ENCODE assay signal across 9 mouse cellular contexts in the genomic region with DNA sequence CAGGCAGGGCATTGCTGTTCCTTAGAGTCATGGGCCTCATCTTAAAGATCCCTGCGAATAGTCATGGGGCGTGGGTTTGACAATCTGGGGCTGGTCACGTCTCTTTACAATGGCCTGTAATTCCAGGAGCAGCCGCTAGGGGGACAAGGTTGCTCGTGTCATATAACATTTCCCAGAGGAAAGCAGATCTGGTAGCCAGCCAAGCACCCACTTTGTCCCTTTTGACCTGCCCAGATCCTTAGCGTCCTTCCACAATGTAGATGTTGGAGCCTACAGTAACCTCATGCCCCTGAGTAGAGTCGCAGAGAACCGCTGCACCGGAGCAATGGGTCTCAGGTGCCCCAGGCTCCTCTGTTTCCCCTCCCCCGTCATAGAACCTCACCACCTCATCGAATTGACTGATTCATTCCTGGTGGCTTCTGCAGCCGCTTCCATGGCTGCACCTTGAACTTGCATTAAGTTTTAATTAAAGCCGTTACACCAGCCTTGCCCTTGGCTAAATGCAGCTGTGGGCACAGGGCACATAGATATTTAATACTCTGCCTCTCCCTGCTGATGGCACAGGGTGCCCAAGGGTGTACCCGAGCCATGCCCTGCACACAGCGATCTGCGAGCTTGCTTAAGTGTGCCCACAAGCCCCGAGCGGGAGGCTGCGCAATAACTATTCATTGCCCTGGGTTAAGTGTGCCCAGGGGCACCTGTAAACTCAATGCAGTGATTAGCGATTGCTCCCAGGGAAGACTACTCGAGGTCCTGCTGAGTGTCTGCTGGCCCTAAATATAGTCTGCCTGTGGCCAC. TPM values are rescaled to one million over a fixed set of nuclear protein-coding genes. Genes with fewer than 3 reads are reported as not detected.
A peak's percentile ranks its signal among the peaks of the same experiment; 100 is the strongest.
DNase-seq lines count a peak whose midpoint lies in the region; ATAC-seq and TF ChIP-seq lines count a peak whose summit lies in the region.
"Had no signal": no experiment of that assay in that cellular context is flagged by ENCODE, and none has a peak within 500 bp of the region (broad histone marks: within the 10 kb centered on the region; RNA-seq: fewer than 3 reads in every experiment).

No protein-coding gene starts in this region.

- TF ChIP-seq EP300 in heart, postnatal 0 days (IDR thresholded peaks at IDR 0.05; ENCODE audit: low read depth): no peak

- no peak overlapping the region for H3K9ac ChIP-seq in heart, postnatal 0 days (replicated peaks; ENCODE audit: low read depth, low read length)
- no peak overlapping the region for H3K9ac ChIP-seq in neural tube, embryonic 14.5 days (replicated peaks; ENCODE audit: low read depth, low read length)

- no peaks in the 10 kb centered on the region for H3K4me1 ChIP-seq in brown adipose tissue, adult 24 weeks (ENCODE audit: control insufficient read depth, insufficient read depth, insufficient read length, low read length)
- H3K4me1 ChIP-seq in heart, postnatal 0 days (ENCODE audit: control insufficient read depth, insufficient read depth): 0 out of 2 replicates have a peak, but pooled peaks cover 5% of the 10 kb centered on the region
- peaks cover 7% of the 10 kb centered on the region for H3K4me1 ChIP-seq in neural tube, embryonic 14.5 days (ENCODE audit: control insufficient read depth, insufficient read depth, low read length)

- H3K27me3 ChIP-seq in heart, postnatal 0 days (ENCODE audit: control insufficient read depth, insufficient read depth, low read length): no peaks in the 10 kb centered on the region
- H3K27me3 ChIP-seq in neural tube, embryonic 14.5 days (ENCODE audit: control insufficient read depth, insufficient read depth, low read length): no peaks in the 10 kb centered on the region

- 27% methylated on average over 21 of the region's 21 CpGs for WGBS in heart, postnatal 0 days
- WGBS in neural tube, embryonic 14.5 days: 11% methylated on average over 21 of the region's 21 CpGs

- peak; percentile 64 for ATAC-seq in erythroblast, adult 5-6 weeks (replicated peaks; ENCODE audit: low FRiP score, poor library complexity, severe bottlenecking)
- peak; percentile 53 for ATAC-seq in heart, postnatal 0 days (ENCODE audit: insufficient read depth, low read depth)
- ATAC-seq in neural tube, embryonic 14.5 days (ENCODE audit: low read depth): peak; percentile 69

- 0 out of 2 replicates have a peak overlapping the region, but pooled peaks have one; percentile 33 for H3K4me3 ChIP-seq in brown adipose tissue, adult 24 weeks (ENCODE audit: insufficient read depth, low read depth, low read length)
- H3K4me3 ChIP-seq in heart, postnatal 0 days (ENCODE audit: low read depth, low read length): no peak overlapping the region
- no peak overlapping the region for H3K4me3 ChIP-seq in neural tube, embryonic 14.5 days (ENCODE audit: low read depth, low read length)

- no peak overlapping the region for H3K27ac ChIP-seq in brown adipose tissue, adult 24 weeks (replicated peaks; ENCODE audit: low read depth, low read length)
- peak overlapping the region; percentile 7 for H3K27ac ChIP-seq in heart, postnatal 0 days (ENCODE audit: low read depth)
- no peak overlapping the region; the same call in 1 of the 2 replicates for H3K27ac ChIP-seq in neural tube, embryonic 14.5 days (ENCODE audit: low read depth, low read length)

- peak overlapping the region; percentile 45 for H3K4me2 ChIP-seq in heart, postnatal 0 days (ENCODE audit: low read depth, low read length)
- H3K4me2 ChIP-seq in neural tube, embryonic 14.5 days (ENCODE audit: low read depth, low read length): peak overlapping the region; percentile 30

- DNase-seq in ES-CJ7 (ENCODE audit: low read depth, low spot score): peak; percentile 61
- DNase-seq in heart, postnatal 0 days (ENCODE audit: low spot score): peak; percentile 57
- DNase-seq in kidney, postnatal 36 days: peak; percentile 77 to 92
- DNase-seq in lung, adult 18-20 months: peak; percentile 64 to 78
- peak; percentile 79 for DNase-seq in urinary bladder, postnatal 14 days (ENCODE audit: low spot score)

- peak; percentile 78 for TF ChIP-seq CTCF in heart, postnatal 0 days (IDR thresholded peaks at IDR 0.05; ENCODE audit: low read depth)

- H3K36me3 ChIP-seq in heart, postnatal 0 days (replicated peaks; ENCODE audit: control insufficient read depth, insufficient read depth, low read length): no peaks in the 10 kb centered on the region
- H3K36me3 ChIP-seq in neural tube, embryonic 14.5 days (ENCODE audit: control insufficient read depth, insufficient read depth, low read length): no peaks in the 10 kb centered on the region

- no peaks in the 10 kb centered on the region for H3K9me3 ChIP-seq in heart, postnatal 0 days (replicated peaks; ENCODE audit: control insufficient read depth, low read length)
- no peaks in the 10 kb centered on the region for H3K9me3 ChIP-seq in neural tube, embryonic 14.5 days (ENCODE audit: control insufficient read depth, low read length)

RNA-seq across cellular contexts. Expression of gene Gm572, which starts 19.2 kb away (rescaled TPM):
- not detected in 2 replicates for polyA plus RNA-seq in brown adipose tissue, adult 24 weeks (2012; ENCODE audit: insufficient read depth, insufficient read length, missing spikeins)
- total RNA-seq in erythroblast, adult 5-6 weeks (2015; ENCODE audit: low replicate concordance): not detected in 2 replicates
- total RNA-seq in erythroblast, adult 5-6 weeks (2017; ENCODE audit: low replicate concordance): not detected in 2 replicates
- total RNA-seq in heart, postnatal 0 days (2014; rRNA removed; ENCODE audit: low replicate concordance): 0.15 and 1.0 TPM in 2 replicates
- 0.36 and 0.70 TPM in 2 replicates for polyA plus RNA-seq in heart, postnatal 0 days (2015; fragmentation: Nextera tagmentation; extraction: Ambion mirVana)
- not detected in 2 replicates for polyA plus RNA-seq in neural tube, embryonic 14.5 days (2014; fragmentation: Nextera tagmentation; extraction: Ambion mirVana)
- total RNA-seq: layer of hippocampus, adult 8-10 months had no signal

RNA-seq across cellular contexts. Expression of gene Tardbp, which starts 35.5 kb away (rescaled TPM):
- 132 and 193 TPM in 2 replicates for polyA plus RNA-seq in brown adipose tissue, adult 24 weeks (2012; ENCODE audit: insufficient read depth, insufficient read length, missing spikeins)
- total RNA-seq in erythroblast, adult 5-6 weeks (2015; ENCODE audit: low replicate concordance): 83.6 and 89.4 TPM in 2 replicates
- total RNA-seq in erythroblast, adult 5-6 weeks (2017; ENCODE audit: low replicate concordance): 112 and 199 TPM in 2 replicates
- 69.0 and 89.9 TPM in 2 replicates for total RNA-seq in heart, postnatal 0 days (2014; rRNA removed; ENCODE audit: low replicate concordance)
- polyA plus RNA-seq in heart, postnatal 0 days (2015; fragmentation: Nextera tagmentation; extraction: Ambion mirVana): 93.5 and 100 TPM in 2 replicates
- 78.3 and 85.0 TPM in 2 replicates for polyA plus RNA-seq in neural tube, embryonic 14.5 days (2014; fragmentation: Nextera tagmentation; extraction: Ambion mirVana)
